Mouse (Mus musculus): ENCODE data around the gene Gm5662. TPM values are rescaled to one million over a fixed set of nuclear protein-coding genes. Genes with fewer than 3 reads are reported as not detected.
"Not testable (repeated sequence)": the region's sequence is repeated elsewhere in the genome, so short reads cannot be mapped to it uniquely, and the experiment has no call there.

Gm5662 gene
- total and polyA plus RNA-seq, 3 experiments: not detected

GRCm38 (mm10) chr12:88255917-88256316 is 18.4 kb downstream of the Gm5662 start:
- not testable (repeated sequence) for H3K27me3 ChIP-seq (ENCODE audit: control insufficient read depth in 1 of 2, insufficient read depth in 2 of 2, low read length in 2 of 2); H3K9ac ChIP-seq (ENCODE audit: control insufficient read depth, low read depth, low read length, poor library complexity, severe bottlenecking); H3K4me1 ChIP-seq (ENCODE audit: control insufficient read depth in 1 of 2, insufficient read depth in 2 of 2, low read length in 2 of 2); H3K36me3 ChIP-seq (ENCODE audit: control insufficient read depth in 1 of 2, insufficient read depth in 2 of 2, low read length in 2 of 2); H3K27ac ChIP-seq (ENCODE audit: control insufficient read depth, low read depth, low read length); H3K4me3 ChIP-seq (ENCODE audit: control insufficient read depth in 1 of 2, insufficient read depth in 1 of 2, low read depth in 2 of 2, low read length in 2 of 2); H3K79me2 ChIP-seq (ENCODE audit: control insufficient read depth, insufficient read depth, low read length, poor library complexity); H3K9me3 ChIP-seq (replicated peaks; ENCODE audit: insufficient read depth, low read length)
- peak; percentile 75 for DNase-seq (ENCODE audit: low read depth, low spot score)
- TF ChIP-seq USF1 (IDR thresholded peaks at IDR 0.05; ENCODE audit: low read depth, low read length) (peak; percentile 83), MYC (IDR thresholded peaks at IDR 0.05; ENCODE audit: low read depth, low read length) (peak; percentile 68), USF2 (IDR thresholded peaks at IDR 0.05; ENCODE audit: borderline replicate concordance in 1 of 2, insufficient read depth in 1 of 2, low read depth in 1 of 2, low read length in 2 of 2) (0 out of 4 replicates have a peak, but pooled peaks of 1 of the 2 experiments have one; percentile 29), MXI1 (IDR thresholded peaks at IDR 0.05; ENCODE audit: low read depth, low read length) (0 out of 2 replicates have a peak, but pooled peaks have one; percentile 56), MAX (IDR thresholded peaks at IDR 0.05; ENCODE audit: low read length) (peak; percentile 78; the same call in 1 of the 2 replicates)

DNA sequence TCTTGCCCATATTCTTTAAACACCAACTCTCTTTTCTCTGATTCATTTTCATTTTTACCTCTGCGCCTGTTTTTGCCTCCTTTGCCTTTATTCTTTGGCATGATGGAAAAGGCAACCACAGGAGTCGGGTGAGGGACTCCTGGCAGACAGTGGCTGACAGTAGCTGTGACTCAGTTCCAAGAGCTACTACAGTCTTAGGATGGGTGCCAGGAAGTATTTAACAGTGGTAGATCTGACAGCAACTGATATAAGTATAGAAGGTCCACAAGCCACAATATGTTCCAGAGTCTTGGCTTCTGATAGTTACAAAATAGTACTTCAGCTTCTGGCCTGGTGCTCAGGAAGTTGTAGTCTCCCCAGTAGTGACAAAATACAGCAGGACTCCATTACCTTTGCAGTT is 24.3 kb downstream of the Gm5662 start, which contains the start of gene Gm8332:
Gene Gm8332 (minus strand): TSS at position 101 of the 400 bp plus-strand sequence.
- H3K4me3 ChIP-seq (ENCODE audit: control insufficient read depth in 1 of 2, insufficient read depth in 1 of 2, low read depth in 2 of 2, low read length in 2 of 2); H3K9me3 ChIP-seq (replicated peaks; ENCODE audit: insufficient read depth, low read length); H3K36me3 ChIP-seq (ENCODE audit: control insufficient read depth in 1 of 2, insufficient read depth in 2 of 2, low read length in 2 of 2); H3K79me2 ChIP-seq (ENCODE audit: control insufficient read depth, insufficient read depth, low read length, poor library complexity); H3K27me3 ChIP-seq (ENCODE audit: control insufficient read depth in 1 of 2, insufficient read depth in 2 of 2, low read length in 2 of 2); H3K9ac ChIP-seq (ENCODE audit: control insufficient read depth, low read depth, low read length, poor library complexity, severe bottlenecking); H3K27ac ChIP-seq (ENCODE audit: control insufficient read depth, low read depth, low read length); H3K4me1 ChIP-seq (ENCODE audit: control insufficient read depth in 1 of 2, insufficient read depth in 2 of 2, low read length in 2 of 2): not testable (repeated sequence)
- peak; percentile 75 for DNase-seq (ENCODE audit: low read depth, low spot score)
- TF ChIP-seq TCF12 (IDR thresholded peaks at IDR 0.05; ENCODE audit: low read depth, low read length) (peak; percentile 47; the same call in 1 of the 2 replicates), EP300 (IDR thresholded peaks at IDR 0.05; ENCODE audit: low read depth in 1 of 2, low read length in 2 of 2) (peak; percentile 41 to 43; a peak in 3 of 4 replicates)

DNA sequence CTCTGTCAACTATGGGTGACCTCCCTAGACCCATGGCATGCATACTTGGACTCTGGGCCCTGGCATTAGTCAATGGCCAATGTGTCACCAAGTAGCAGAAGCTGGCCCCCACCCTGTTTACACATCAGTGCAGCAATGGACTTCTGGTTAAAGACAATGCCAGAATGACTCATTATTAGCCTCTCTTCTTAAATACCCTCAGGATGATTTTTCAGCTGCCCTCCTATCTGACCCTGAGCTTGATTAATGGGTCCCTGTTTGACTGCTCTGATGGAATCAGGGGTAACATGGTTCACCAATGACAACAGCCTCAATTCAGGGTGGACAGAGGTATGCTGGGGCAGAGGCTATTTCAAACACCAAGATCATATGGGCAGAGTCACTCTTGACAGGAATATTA is 28.5 kb downstream of the Gm5662 start:
- H3K27ac ChIP-seq (ENCODE audit: control insufficient read depth, low read depth, low read length); DNase-seq (ENCODE audit: low read depth, low spot score); H3K79me2 ChIP-seq (ENCODE audit: control insufficient read depth, insufficient read depth, low read length, poor library complexity); H3K9me3 ChIP-seq (replicated peaks; ENCODE audit: insufficient read depth, low read length); H3K4me1 ChIP-seq (ENCODE audit: control insufficient read depth in 1 of 2, insufficient read depth in 2 of 2, low read length in 2 of 2); H3K4me3 ChIP-seq (ENCODE audit: control insufficient read depth in 1 of 2, insufficient read depth in 1 of 2, low read depth in 2 of 2, low read length in 2 of 2); H3K9ac ChIP-seq (ENCODE audit: control insufficient read depth, low read depth, low read length, poor library complexity, severe bottlenecking); H3K36me3 ChIP-seq (ENCODE audit: control insufficient read depth in 1 of 2, insufficient read depth in 2 of 2, low read length in 2 of 2); H3K27me3 ChIP-seq (ENCODE audit: control insufficient read depth in 1 of 2, insufficient read depth in 2 of 2, low read length in 2 of 2): not testable (repeated sequence)

DNA sequence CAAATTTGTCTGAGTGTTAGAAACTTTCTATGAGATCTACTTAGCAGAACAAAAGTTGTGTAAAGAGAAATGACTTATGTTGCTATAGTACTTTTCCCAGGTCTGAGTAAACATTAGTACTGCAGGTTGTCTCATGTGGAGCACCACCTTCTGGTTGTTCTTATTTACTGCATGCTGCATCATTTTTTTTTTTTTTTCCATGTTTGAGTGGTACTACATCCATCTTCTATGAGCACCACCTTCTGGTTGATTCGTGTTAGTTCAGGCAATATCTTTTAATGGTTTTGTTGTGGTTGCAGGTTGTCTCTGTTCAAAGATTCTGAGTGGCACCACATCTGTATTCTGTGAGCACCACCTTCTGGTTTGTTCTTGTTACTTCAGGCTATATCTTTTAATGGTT is 31.4 kb downstream of the Gm5662 start:
- H3K36me3 ChIP-seq (ENCODE audit: control insufficient read depth in 1 of 2, insufficient read depth in 2 of 2, low read length in 2 of 2); H3K27me3 ChIP-seq (ENCODE audit: control insufficient read depth in 1 of 2, insufficient read depth in 2 of 2, low read length in 2 of 2); H3K27ac ChIP-seq (ENCODE audit: control insufficient read depth, low read depth, low read length); H3K4me1 ChIP-seq (ENCODE audit: control insufficient read depth in 1 of 2, insufficient read depth in 2 of 2, low read length in 2 of 2); H3K4me3 ChIP-seq (ENCODE audit: control insufficient read depth in 1 of 2, insufficient read depth in 1 of 2, low read depth in 2 of 2, low read length in 2 of 2); DNase-seq (ENCODE audit: low read depth, low spot score); H3K79me2 ChIP-seq (ENCODE audit: control insufficient read depth, insufficient read depth, low read length, poor library complexity); H3K9ac ChIP-seq (ENCODE audit: control insufficient read depth, low read depth, low read length, poor library complexity, severe bottlenecking); H3K9me3 ChIP-seq (replicated peaks; ENCODE audit: insufficient read depth, low read length): not testable (repeated sequence)
- peak in 2 of 3 experiments; percentile 8 to 29; a peak in 2 of 6 replicates for TF ChIP-seq CTCF (IDR thresholded peaks at IDR 0.05 in 2 of 3, conservative IDR thresholded peaks at IDR 0.05 in 1 of 3; ENCODE audit: control insufficient read depth in 1 of 3, insufficient read depth in 1 of 3, low read depth in 2 of 3, low read length in 3 of 3, poor library complexity in 1 of 3, severe bottlenecking in 1 of 3)
- peak; percentile 60 for TF ChIP-seq ZNF384 (IDR thresholded peaks at IDR 0.05; ENCODE audit: low read depth, low read length)
- peak; percentile 30; the same call in 1 of the 2 replicates for TF ChIP-seq SMC3 (IDR thresholded peaks at IDR 0.05; ENCODE audit: low read depth, low read length)
- peak; percentile 16 for TF ChIP-seq RAD21 (IDR thresholded peaks at IDR 0.05; ENCODE audit: low read depth, low read length)
